Mouse (Mus musculus) fat pad, adult 2 months (tissue): ENCODE results near the gene Glipr1.

Experiments
- DNase-seq: peaks from one replicate; pipeline ENCODE4 v3.0.0-alpha.2; 2011; ENCODE audit warnings: low read depth, low spot score; ENCODE audit errors: extremely low read depth

Gene Glipr1

GRCm38 (mm10) chr10:111966394-111966793 is 36.0 kb downstream of the Glipr1 start:
- DNase-seq: no peak

- no peak for DNase-seq
Measured at GRCm38 (mm10) chr10:111960459-111960858, 42.0 kb downstream of the Glipr1 start.

GRCm38 (mm10) chr10:111959353-111959752 is 43.1 kb downstream of the Glipr1 start:
- DNase-seq: no peak

GRCm38 (mm10) chr10:111958046-111958421 is 44.4 kb downstream of the Glipr1 start:
- no peak for DNase-seq

GRCm38 (mm10) chr10:111957271-111958045 is 45.0 kb downstream of the Glipr1 start:
- DNase-seq: peak; percentile 5

GRCm38 (mm10) chr10:111955836-111956235 is 46.6 kb downstream of the Glipr1 start:
- DNase-seq: no peak

DNA sequence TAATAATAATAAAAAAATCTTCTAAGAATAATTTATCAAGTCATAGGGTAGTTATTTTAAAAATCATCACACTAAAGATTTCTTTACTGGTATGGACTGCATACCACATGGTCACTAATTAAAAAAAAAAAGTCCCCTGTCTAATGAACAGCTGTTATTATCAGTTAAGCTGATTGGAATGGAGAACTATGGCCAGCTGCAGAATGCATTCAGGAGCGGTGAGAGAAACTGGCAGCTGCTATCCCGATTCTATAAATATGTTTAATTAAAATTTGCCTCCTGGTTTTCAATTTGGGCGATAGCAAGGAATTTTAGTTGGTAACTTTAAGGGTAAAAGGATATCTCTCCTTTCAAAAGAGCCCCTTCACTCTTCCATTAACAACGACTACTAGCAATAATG is 53.4 kb downstream of the Glipr1 start:
- no peak for DNase-seq

GRCm38 (mm10) chr10:111948041-111948440 is 54.4 kb downstream of the Glipr1 start:
- DNase-seq: no peak

DNA sequence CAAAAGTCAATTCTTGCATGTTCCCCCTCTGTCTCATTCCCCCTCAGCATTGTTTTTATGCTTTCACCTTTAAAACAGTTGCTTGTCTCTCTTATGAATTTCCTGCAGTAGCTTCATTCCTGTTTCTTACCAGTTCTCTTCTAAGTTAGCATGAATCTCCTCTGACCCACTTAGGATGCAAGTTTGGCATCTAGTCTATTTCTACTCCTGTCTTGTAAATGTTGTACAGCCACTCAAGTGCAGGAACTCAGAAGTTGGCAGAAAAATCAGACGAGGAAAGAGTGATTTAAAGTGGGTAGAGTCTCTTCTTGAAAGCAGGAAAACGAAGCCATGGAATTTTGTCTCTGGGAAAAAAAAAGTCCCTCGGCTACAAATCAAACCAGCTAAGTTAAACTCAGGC is 56.9 kb downstream of the Glipr1 start:
- no peak for DNase-seq

DNA sequence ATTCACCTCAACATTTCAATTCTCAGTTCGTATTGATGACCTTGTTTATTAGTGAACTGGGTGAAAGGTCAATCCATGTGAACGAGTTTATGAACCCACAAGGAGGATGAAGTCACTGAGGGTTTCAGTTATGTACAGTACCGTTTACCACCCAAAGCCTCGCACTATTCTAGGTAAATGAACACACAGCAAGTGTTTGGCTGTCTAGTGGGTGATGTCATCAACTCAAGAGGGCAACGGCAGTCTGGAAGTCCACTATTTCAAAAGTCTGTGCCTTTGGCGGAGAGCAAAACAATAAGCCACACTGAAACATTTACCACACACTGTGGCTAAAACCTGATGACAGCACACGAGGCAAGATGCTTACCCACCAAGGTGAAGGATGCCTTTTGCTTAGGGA is 59.4 kb downstream of the Glipr1 start:
- DNase-seq: no peak

DNA sequence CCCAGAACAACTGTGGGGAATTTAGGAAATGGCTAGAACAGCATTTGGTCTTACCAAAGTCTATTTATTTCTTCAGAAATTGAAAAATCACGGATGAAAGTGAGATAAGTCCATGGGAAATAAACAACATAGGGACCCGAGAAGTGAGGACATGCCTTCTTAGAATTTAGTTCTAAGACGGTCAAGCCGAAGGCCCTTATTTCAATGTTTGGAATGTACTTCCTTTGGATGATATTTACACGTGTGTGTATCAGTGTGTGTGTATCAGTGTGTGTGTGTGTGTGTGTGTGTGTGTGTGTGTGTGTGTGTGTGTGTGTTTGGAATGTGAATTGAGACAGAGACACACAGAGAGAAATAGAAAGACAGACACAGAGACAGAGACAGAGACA is 65.3 kb downstream of the Glipr1 start:
- DNase-seq: no peak

DNA sequence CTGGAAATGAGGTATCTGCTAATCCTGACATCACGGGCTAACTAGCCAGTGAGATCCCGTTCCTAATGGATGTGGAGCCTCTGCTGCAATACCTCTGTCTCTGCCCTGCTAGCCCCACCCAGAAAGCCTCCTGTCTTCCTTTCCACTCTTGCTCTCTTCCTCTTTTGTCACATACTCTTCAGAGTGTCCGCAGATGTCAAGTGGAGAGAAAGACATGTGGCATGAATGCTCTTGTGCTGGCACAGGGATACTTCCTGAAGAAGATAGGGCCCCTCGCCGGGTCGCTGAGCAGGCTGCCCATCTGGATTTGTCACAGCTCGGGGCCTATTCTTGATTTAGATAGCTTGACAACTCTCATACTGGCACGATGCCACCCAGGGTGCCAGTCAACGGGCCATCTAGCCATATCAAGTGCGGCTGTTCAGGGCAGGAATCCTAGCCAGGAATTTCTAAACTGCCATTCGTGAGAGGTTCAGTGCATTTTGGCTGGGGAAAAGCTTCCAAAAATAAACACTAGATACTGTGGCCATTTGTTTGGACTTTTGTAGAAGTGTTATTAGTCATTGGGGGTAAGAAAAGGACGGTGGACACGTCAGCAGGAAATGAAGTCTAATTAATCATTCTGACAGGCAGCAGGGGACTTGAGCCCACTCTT is 65.8 kb downstream of the Glipr1 start:
- no peak for DNase-seq

- no peak for DNase-seq
Measured at GRCm38 (mm10) chr10:111936021-111936420, 66.4 kb downstream of the Glipr1 start.
